Mouse (Mus musculus) frontal cortex, adult 2 months (tissue): ENCODE results near the gene Zbtb48. TPM values are rescaled to one million over a fixed set of nuclear protein-coding genes. Genes with fewer than 3 reads are reported as not detected.

ENCODE experiments used
- DNase-seq, 2 experiments: peaks; one replicate each; pipeline ENCODE4 v3.0.0; 2022; ENCODE audit warnings: low spot score in 1 of 2; ENCODE audit errors: extremely low spot score in 1 of 2
- polyA plus RNA-seq: library from polyadenylated mRNA; depleted of rRNA; stranded (reverse); fragments of >200 nt; gene quantifications from 2 replicates; pipeline ENCODE4 v1.2.3, GENCODE M21; 2012

The Zbtb48 gene
- polyA plus RNA-seq, 1 experiment: 17.6 TPM

DNA sequence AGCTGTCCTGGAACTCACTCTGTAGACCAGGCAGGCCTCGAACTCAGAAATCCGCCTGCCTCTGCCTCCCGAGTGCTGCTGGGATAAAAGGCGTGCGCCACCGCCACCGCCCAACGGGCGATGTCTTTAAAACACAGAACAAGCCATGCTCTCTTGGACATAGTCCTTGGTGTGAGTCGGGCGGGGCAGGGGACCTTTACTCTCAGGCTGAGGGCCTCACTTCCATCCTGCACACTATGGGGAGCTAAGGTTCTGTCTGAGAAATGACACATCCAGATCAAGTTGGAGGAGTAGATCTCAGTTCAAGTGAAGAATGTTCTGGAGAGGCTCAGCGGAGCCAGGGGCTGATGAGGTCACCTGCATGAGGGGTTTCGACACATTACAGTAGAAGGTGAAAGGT lies 5.5 kb upstream of the Zbtb48 start:
- no peak for DNase-seq

DNA sequence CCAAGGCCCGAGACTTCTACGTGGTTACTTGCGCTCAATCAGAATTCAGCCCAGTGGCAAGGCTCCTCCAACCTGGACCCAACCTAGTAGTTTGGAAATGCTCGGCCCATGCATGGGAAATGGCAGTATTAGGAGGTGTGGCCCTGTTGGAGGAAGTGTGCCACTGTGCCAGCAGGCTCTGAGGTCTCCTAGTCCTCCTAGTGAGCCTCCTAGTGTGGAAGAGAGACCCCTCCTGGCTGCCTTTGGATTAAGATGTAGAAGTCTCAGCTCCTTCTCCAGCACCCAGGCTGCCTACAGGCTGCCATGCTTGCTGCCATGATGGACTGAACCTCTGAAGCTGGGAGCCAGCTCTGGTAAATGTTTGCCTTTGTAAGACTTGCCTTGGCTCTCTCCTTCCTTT lies 2.5 kb upstream of the Zbtb48 start:
- no peak for DNase-seq

- DNase-seq: no peak
Measured at GRCm38 (mm10) chr4:152029087-152029486, 1.6 kb upstream of the Zbtb48 start.

- no peak for DNase-seq
Measured at GRCm38 (mm10) chr4:152028456-152028855, 985 bp upstream of the Zbtb48 start.

- DNase-seq: no peak
Measured at GRCm38 (mm10) chr4:152026751-152027508, 541 bp downstream of the Zbtb48 start.

- DNase-seq: no peak
Measured at GRCm38 (mm10) chr4:152024525-152024924, 2.9 kb downstream of the Zbtb48 start.

GRCm38 (mm10) chr4:152022506-152022905 lies 5.0 kb downstream of the Zbtb48 start:
- DNase-seq: no peak

GRCm38 (mm10) chr4:152021568-152022097 lies 5.8 kb downstream of the Zbtb48 start:
- DNase-seq: no peak

GRCm38 (mm10) chr4:152020024-152020423 lies 7.4 kb downstream of the Zbtb48 start:
- DNase-seq: no peak

DNA sequence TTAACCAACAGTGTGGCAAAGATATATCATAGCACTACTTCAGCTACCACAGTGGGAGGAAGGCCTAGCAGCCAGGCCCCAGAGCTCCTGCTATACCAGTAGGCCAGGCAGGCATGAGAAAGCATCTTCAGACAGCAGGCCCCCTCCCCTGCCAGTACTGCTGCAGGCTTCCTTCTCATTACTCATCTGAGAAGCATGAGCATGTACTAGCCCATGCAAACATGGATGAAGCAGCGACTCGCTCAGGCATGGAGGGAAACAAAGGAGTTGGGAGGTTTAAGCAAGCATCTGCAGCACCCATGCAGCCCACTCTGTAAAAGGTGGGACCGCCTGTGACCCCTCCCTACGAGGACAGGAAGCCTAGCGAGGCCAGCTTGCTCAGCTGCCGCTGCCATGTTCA lies 8.4 kb downstream of the Zbtb48 start:
- no peak for DNase-seq

GRCm38 (mm10) chr4:152013036-152013813 lies 14.2 kb downstream of the Zbtb48 start:
- DNase-seq: no peak

- DNase-seq: no peak
Measured at GRCm38 (mm10) chr4:152012109-152012508, 15.4 kb downstream of the Zbtb48 start.

DNA sequence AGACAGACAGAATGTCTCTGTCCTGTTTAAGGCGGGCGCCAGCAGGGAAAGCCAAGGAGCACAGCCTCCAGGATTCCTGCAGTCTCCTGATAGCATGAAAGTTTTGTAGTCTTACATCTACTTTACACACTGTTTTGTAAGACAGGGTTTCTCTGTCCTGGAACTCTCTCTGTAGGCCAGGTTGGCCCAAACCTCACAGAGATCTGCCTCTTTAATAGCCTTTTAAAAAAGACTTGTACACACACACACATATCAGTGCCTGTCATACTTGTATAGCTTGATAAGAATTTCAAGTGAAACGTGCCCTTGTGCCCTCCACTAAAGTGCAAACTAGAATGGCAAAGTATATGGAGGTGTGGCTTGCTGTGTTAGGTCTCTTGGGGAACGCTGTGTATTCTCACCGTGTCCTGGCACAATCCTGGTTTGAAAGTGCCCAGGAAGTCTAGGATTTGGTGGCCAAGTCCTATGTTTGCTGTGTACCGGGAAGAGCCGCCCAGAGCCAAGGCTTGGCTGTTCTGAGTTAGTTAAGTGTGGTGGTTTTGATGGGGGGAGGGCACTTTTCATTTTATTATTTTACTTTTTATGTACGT lies 16.2 kb downstream of the Zbtb48 start:
- DNase-seq: no peak

GRCm38 (mm10) chr4:152010707-152011134 lies 16.8 kb downstream of the Zbtb48 start:
- no peak for DNase-seq

DNA sequence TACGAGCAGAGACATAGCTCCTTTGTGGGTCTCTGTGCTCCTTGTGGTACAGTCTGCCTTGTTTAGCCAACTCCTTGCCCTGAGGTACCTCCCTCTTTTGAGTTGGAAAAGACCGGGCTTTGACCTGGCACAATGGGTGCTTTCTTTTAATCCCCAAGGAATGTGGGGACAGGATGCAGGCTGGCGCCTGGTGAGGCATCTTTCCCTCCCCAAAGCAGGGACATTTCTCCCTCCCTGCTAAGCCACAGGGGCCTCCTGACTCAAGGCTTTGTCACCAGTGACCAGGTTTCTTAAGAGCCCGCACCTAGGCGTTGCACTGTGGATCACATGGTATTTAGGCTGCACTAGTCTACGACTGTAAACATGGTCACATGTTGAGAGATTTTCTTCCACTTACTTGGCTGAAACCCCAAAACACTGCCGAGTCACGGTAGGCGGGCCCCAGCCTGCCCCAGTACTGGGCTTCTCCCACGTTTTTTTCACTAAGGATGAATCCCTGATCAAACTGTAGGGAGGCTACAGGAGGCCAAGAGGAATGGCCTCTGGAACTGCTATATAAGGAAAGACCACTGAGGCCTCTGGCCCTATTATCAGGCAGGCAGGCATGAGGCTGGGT lies 17.3 kb downstream of the Zbtb48 start:
- peak in 1 of 2 experiments; percentile 57 for DNase-seq

DNA sequence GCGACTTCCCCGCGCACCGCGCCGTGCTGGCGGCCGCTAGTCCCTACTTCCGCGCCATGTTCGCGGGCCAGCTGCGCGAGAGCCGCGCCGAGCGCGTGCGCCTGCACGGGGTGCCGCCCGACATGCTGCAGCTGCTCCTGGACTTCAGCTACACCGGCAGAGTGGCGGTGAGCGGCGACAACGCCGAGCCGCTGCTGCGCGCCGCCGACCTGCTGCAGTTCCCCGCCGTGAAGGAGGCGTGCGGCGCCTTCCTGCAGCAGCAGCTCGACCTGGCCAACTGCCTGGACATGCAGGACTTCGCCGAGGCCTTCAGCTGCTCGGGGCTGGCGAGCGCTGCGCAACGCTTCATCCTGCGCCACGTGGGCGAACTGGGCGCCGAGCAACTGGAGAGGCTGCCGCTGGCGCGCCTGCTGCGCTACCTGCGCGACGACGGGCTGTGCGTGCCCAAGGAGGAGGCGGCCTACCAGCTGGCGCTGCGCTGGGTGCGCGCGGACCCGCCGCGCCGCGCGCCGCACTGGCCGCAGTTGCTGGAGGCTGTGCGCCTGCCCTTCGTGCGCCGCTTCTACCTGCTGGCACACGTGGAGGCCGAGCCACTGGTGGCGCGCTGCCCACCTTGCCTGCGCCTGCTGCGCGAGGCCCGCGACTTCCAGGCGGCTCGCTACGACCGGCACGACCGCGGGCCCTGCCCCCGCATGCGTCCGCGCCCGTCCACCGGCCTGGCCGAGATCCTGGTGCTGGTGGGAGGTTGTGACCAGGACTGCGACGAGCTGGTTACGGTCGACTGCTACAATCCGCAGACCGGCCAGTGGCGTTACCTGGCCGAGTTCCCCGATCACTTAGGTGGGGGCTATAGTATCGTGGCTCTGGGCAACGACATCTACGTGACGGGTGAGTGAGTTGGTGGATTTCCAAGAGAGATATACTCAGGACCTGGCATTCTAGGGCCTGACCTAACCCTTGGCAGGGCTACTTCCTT lies 18.1 kb downstream of the Zbtb48 start:
- peak in 1 of 2 experiments; percentile 78 for DNase-seq

- peak; percentile 88 to 95 for DNase-seq
Measured at GRCm38 (mm10) chr4:152008622-152009075, 18.8 kb downstream of the Zbtb48 start, which contains the start of gene Klhl21. Klhl21 (plus strand) TSS chr4:152008803.

DNA sequence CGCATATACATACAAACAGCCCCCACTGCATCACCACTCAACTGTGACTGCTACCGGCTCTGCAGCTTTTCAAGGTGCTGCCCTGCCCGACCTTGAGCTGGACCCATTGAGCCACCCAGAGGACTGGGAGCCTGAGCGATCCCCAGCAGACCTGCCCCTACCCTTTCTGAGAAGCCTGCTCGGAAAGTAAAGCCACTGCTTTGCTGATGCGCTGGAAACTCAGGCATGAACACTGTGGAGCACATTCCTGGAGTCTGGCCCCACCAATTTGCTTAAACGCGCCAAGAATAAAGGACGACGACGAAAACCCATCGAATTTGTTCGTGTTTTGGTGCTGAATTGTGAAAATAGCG lies 19.3 kb downstream of the Zbtb48 start:
- DNase-seq: no peak

- DNase-seq: no peak
Measured at GRCm38 (mm10) chr4:152007481-152008147, 19.9 kb downstream of the Zbtb48 start.
